Mouse (Mus musculus) thymus, adult 2 months (tissue): ENCODE measurements at regions not wholly inside any gene's neighbourhood (a gene's known extent, or its start where the extent isn't known, plus 50 kb on each side); places are given as distances from the start of the nearest gene placed in this dataset.

Source experiments
- DNase-seq: peaks from one replicate; pipeline ENCODE4 v3.0.0; 2021
- H3K27ac ChIP-seq: fragments of 200-500 bp; 2 replicates; pipeline ENCODE4 v1.5.1; 2012; ENCODE audit warnings: low read length, control low read depth; ENCODE audit not compliant: control insufficient read depth, insufficient read depth
- H3K27me3 ChIP-seq: fragments of 200-500 bp; 2 replicates; pipeline ENCODE4 v1.6.1; 2012; ENCODE audit warnings: mild to moderate bottlenecking, low read length, moderate library complexity, mixed read lengths; ENCODE audit not compliant: control insufficient read depth, insufficient read depth
- H3K36me3 ChIP-seq: fragments of 200-500 bp; 2 replicates; pipeline ENCODE4 v1.6.1; 2012; ENCODE audit warnings: mild to moderate bottlenecking, low read length, moderate library complexity; ENCODE audit not compliant: control insufficient read depth, insufficient read depth
- H3K4me1 ChIP-seq: fragments of 200-500 bp; replicated peaks from 2 replicates; pipeline ENCODE4 v1.6.1; 2012; ENCODE audit warnings: low read length; ENCODE audit not compliant: control insufficient read depth, insufficient read depth
- H3K4me3 ChIP-seq: fragments of 200-500 bp; 2 replicates; pipeline ENCODE4 v1.5.1; 2012; ENCODE audit warnings: mild to moderate bottlenecking, low read length, control low read depth, moderate library complexity; ENCODE audit not compliant: control insufficient read depth, insufficient read depth
- CTCF ChIP-seq: fragments of 200-500 bp; IDR thresholded peaks from 2 replicates; pipeline ENCODE4 v1.5.1; 2012; ENCODE audit warnings: mild to moderate bottlenecking, control low read depth, low read length, moderate library complexity, borderline replicate concordance; ENCODE audit not compliant: control insufficient read depth, poor library complexity, insufficient read depth; ENCODE audit errors: extremely low read depth
- POLR2A ChIP-seq: fragments of 200-500 bp; IDR thresholded peaks from 2 replicates; pipeline ENCODE4 v1.6.1; 2012; ENCODE audit warnings: mild to moderate bottlenecking, low read length, control low read depth, moderate library complexity; ENCODE audit not compliant: control insufficient read depth, poor library complexity, insufficient read depth; ENCODE audit errors: extremely low read depth
- WGBS: fragments of 180-500 bp; shearing (Covaris S2); methylation state at CpG from one replicate; pipeline ENCODE4 v1.1.7; 2018; 5-methylcytosine and 5-hydroxymethylcytosine counted together

GRCm38 (mm10) chr1:88867138-88867537, 165.1 kb upstream of the Arl4c start:
- WGBS, result 94% methylated on average over 3 of the region's 3 CpGs
- Histone ChIP-seq H3K27ac (no peak overlapping the region), H3K4me3 (no peak overlapping the region), H3K36me3 (no peaks in the 10 kb centered on the region), H3K27me3 (no peaks in the 10 kb centered on the region), H3K4me1 (no peaks in the 10 kb centered on the region)
- TF ChIP-seq CTCF, result no peak
- no peak for TF ChIP-seq POLR2A
- DNase-seq, result no peak

- TF ChIP-seq CTCF, result no peak
- no peak for TF ChIP-seq POLR2A
- no peaks in the 10 kb centered on the region for H3K27me3 ChIP-seq
- 94% methylated on average over 4 of the region's 4 CpGs for WGBS
- no peaks in the 10 kb centered on the region for H3K36me3 ChIP-seq
- no peak overlapping the region for H3K4me3 ChIP-seq
- DNase-seq, result no peak
- H3K27ac ChIP-seq, result no peak overlapping the region
- H3K4me1 ChIP-seq, result no peaks in the 10 kb centered on the region
These were observed 167.9 kb upstream of the Arl4c start for GRCm38 (mm10) chr1:88869885-88870284.

GRCm38 (mm10) chr1:88875356-88875755, 173.3 kb upstream of the Arl4c start:
- no peak for DNase-seq
- Histone ChIP-seq H3K4me1 (no peaks in the 10 kb centered on the region), H3K4me3 (no peak overlapping the region), H3K36me3 (no peaks in the 10 kb centered on the region), H3K27ac (no peak overlapping the region), H3K27me3 (no peaks in the 10 kb centered on the region)
- TF ChIP-seq CTCF, result no peak
- no peak for TF ChIP-seq POLR2A
- 85% methylated on average over 6 of the region's 6 CpGs for WGBS

- no peak for DNase-seq
- no peak overlapping the region for H3K27ac ChIP-seq
These were observed 175.4 kb upstream of the Arl4c start for GRCm38 (mm10) chr1:88877441-88877840.

GRCm38 (mm10) chr1:88878831-88879230, 176.8 kb upstream of the Arl4c start:
- no peak for TF ChIP-seq POLR2A
- no peak for TF ChIP-seq CTCF
- WGBS, result 89% methylated on average over 10 of the region's 10 CpGs
- DNase-seq, result no peak
- H3K36me3 ChIP-seq, result no peaks in the 10 kb centered on the region
- no peak overlapping the region for H3K27ac ChIP-seq
- H3K4me3 ChIP-seq, result no peak overlapping the region
- no peaks in the 10 kb centered on the region for H3K27me3 ChIP-seq
- no peaks in the 10 kb centered on the region for H3K4me1 ChIP-seq

More at GRCm38 (mm10) chr1:88877441-88877840, 175.4 kb upstream of the Arl4c start:
- WGBS, result 95% methylated on average over 11 of the region's 11 CpGs
- Histone ChIP-seq H3K4me1 (no peaks in the 10 kb centered on the region), H3K4me3 (no peak overlapping the region), H3K27me3 (no peaks in the 10 kb centered on the region), H3K36me3 (no peaks in the 10 kb centered on the region)
- no peak for TF ChIP-seq CTCF
- TF ChIP-seq POLR2A, result no peak

GRCm38 (mm10) chr1:88879367-88879766, 177.3 kb upstream of the Arl4c start:
- no peaks in the 10 kb centered on the region for H3K27me3 ChIP-seq

GRCm38 (mm10) chr1:88891041-88891440, 179.2 kb upstream of the Sh3bp4 start:
- no peak for DNase-seq
- TF ChIP-seq POLR2A (no peak), CTCF (no peak)
- H3K36me3 ChIP-seq, result no peaks in the 10 kb centered on the region
- H3K27me3 ChIP-seq, result no peaks in the 10 kb centered on the region
- H3K27ac ChIP-seq, result no peak overlapping the region
- WGBS, result 95% methylated on average over 4 of the region's 4 CpGs
- H3K4me1 ChIP-seq, result no peaks in the 10 kb centered on the region
- H3K4me3 ChIP-seq, result no peak overlapping the region

More at GRCm38 (mm10) chr1:88879367-88879766, 177.3 kb upstream of the Arl4c start:
- 83% methylated on average over 5 of the region's 5 CpGs for WGBS
- Histone ChIP-seq H3K4me3 (no peak overlapping the region), H3K27ac (no peak overlapping the region), H3K4me1 (no peaks in the 10 kb centered on the region), H3K36me3 (no peaks in the 10 kb centered on the region)
- TF ChIP-seq POLR2A, result no peak
- no peak for TF ChIP-seq CTCF
- no peak for DNase-seq
